Mouse (Mus musculus): ENCODE data around the gene Ccm2l.

Gene Ccm2l

GRCm38 (mm10) chr2:153051537-153051936, 14.2 kb upstream of the Ccm2l start:
- DNase-seq (ENCODE audit: extremely low spot score, low read depth, low spot score) = no peak

- DNase-seq (ENCODE audit: extremely low spot score, low read depth, low spot score) = no peak
Measured at GRCm38 (mm10) chr2:153052700-153053351, 12.9 kb upstream of the Ccm2l start.

- DNase-seq (ENCODE audit: extremely low spot score, low read depth, low spot score) = no peak
Measured at GRCm38 (mm10) chr2:153053896-153054295, 11.9 kb upstream of the Ccm2l start.

- no peak for DNase-seq (ENCODE audit: extremely low spot score, low read depth, low spot score)
Measured at GRCm38 (mm10) chr2:153055270-153055920, 10.4 kb upstream of the Ccm2l start.

GRCm38 (mm10) chr2:153058365-153058764, 7.4 kb upstream of the Ccm2l start:
- DNase-seq (ENCODE audit: extremely low spot score, low read depth, low spot score) = no peak

GRCm38 (mm10) chr2:153060216-153060615, 5.5 kb upstream of the Ccm2l start:
- no peak for DNase-seq (ENCODE audit: extremely low spot score, low read depth, low spot score)

- no peak for DNase-seq (ENCODE audit: extremely low spot score, low read depth, low spot score)
Measured at GRCm38 (mm10) chr2:153063394-153063793, 2.4 kb upstream of the Ccm2l start.

- no peak for DNase-seq (ENCODE audit: extremely low spot score, low read depth, low spot score)
Measured at GRCm38 (mm10) chr2:153064190-153064970, 1.4 kb upstream of the Ccm2l start.

GRCm38 (mm10) chr2:153066991-153067390, 1.2 kb downstream of the Ccm2l start:
- DNase-seq (ENCODE audit: extremely low spot score, low read depth, low spot score) = no peak

- DNase-seq (ENCODE audit: extremely low spot score, low read depth, low spot score) = no peak
Measured at GRCm38 (mm10) chr2:153070762-153071490, 5.2 kb downstream of the Ccm2l start.

- no peak for DNase-seq (ENCODE audit: extremely low spot score, low read depth, low spot score)
Measured at GRCm38 (mm10) chr2:153071491-153072184, 5.9 kb downstream of the Ccm2l start.

- no peak for DNase-seq (ENCODE audit: extremely low spot score, low read depth, low spot score)
Measured at GRCm38 (mm10) chr2:153074651-153075050, 8.9 kb downstream of the Ccm2l start.

GRCm38 (mm10) chr2:153075961-153076360, 10.2 kb downstream of the Ccm2l start:
- DNase-seq (ENCODE audit: extremely low spot score, low read depth, low spot score) = no peak

GRCm38 (mm10) chr2:153080841-153081523, 15.2 kb downstream of the Ccm2l start:
- peak; percentile 94 for DNase-seq (ENCODE audit: extremely low spot score, low read depth, low spot score)

- no peak for DNase-seq (ENCODE audit: extremely low spot score, low read depth, low spot score)
Measured at GRCm38 (mm10) chr2:153081866-153082265, 16.1 kb downstream of the Ccm2l start.

- no peak for DNase-seq (ENCODE audit: extremely low spot score, low read depth, low spot score)
Measured at GRCm38 (mm10) chr2:153083275-153083674, 17.5 kb downstream of the Ccm2l start.

- no peak for DNase-seq (ENCODE audit: extremely low spot score, low read depth, low spot score)
Measured at GRCm38 (mm10) chr2:153083824-153084223, 18.1 kb downstream of the Ccm2l start.

- DNase-seq (ENCODE audit: extremely low spot score, low read depth, low spot score) = no peak
Measured at GRCm38 (mm10) chr2:153084261-153084976, 18.7 kb downstream of the Ccm2l start.

GRCm38 (mm10) chr2:153085556-153085955, 19.8 kb downstream of the Ccm2l start:
- no peak for DNase-seq (ENCODE audit: extremely low spot score, low read depth, low spot score)

Measured in hindlimb bud, embryonic 11.5 days (tissue).